Mouse (Mus musculus): ENCODE measurements around the gene Mocs3.

Mocs3 gene

GRCm38 (mm10) chr2:168242841-168243240, 12.4 kb downstream of the Mocs3 start:
- DNase-seq (ENCODE audit: low spot score), result no peak

GRCm38 (mm10) chr2:168243278-168243677, 12.9 kb downstream of the Mocs3 start:
- no peak for DNase-seq (ENCODE audit: low spot score)

- no peak for DNase-seq (ENCODE audit: low spot score)
These were observed 15.1 kb downstream of the Mocs3 start for GRCm38 (mm10) chr2:168245571-168245970.

- no peak for DNase-seq (ENCODE audit: low spot score)
These were observed 17.9 kb downstream of the Mocs3 start for GRCm38 (mm10) chr2:168248167-168248855.

GRCm38 (mm10) chr2:168248856-168249245, 18.4 kb downstream of the Mocs3 start:
- DNase-seq (ENCODE audit: low spot score), result peak; percentile 60

GRCm38 (mm10) chr2:168250270-168250669, 19.8 kb downstream of the Mocs3 start:
- peak; percentile 91 for DNase-seq (ENCODE audit: low spot score)

- DNase-seq (ENCODE audit: low spot score), result peak; percentile 64
These were observed 22.3 kb downstream of the Mocs3 start for GRCm38 (mm10) chr2:168252639-168253292.

GRCm38 (mm10) chr2:168253822-168254221, 23.4 kb downstream of the Mocs3 start:
- no peak for DNase-seq (ENCODE audit: low spot score)

- no peak for DNase-seq (ENCODE audit: low spot score)
These were observed 26.1 kb downstream of the Mocs3 start for GRCm38 (mm10) chr2:168256506-168256905.

- DNase-seq (ENCODE audit: low spot score), result no peak
These were observed 26.8 kb downstream of the Mocs3 start for GRCm38 (mm10) chr2:168257188-168257587.

- DNase-seq (ENCODE audit: low spot score), result no peak
These were observed 28.6 kb downstream of the Mocs3 start for GRCm38 (mm10) chr2:168259046-168259445.

- DNase-seq (ENCODE audit: low spot score), result no peak
These were observed 29.7 kb downstream of the Mocs3 start for GRCm38 (mm10) chr2:168260124-168260523.

- DNase-seq (ENCODE audit: low spot score), result no peak
These were observed 30.5 kb downstream of the Mocs3 start for GRCm38 (mm10) chr2:168260900-168261299.

- DNase-seq (ENCODE audit: low spot score), result peak; percentile 73
These were observed 37.6 kb downstream of the Mocs3 start for GRCm38 (mm10) chr2:168268033-168268432.

GRCm38 (mm10) chr2:168273387-168273786, 43.0 kb downstream of the Mocs3 start:
- no peak for DNase-seq (ENCODE audit: low spot score)

- DNase-seq (ENCODE audit: low spot score), result peak; percentile 93
These were observed 44.0 kb downstream of the Mocs3 start for GRCm38 (mm10) chr2:168274374-168274935.

- peak; percentile 69 for DNase-seq (ENCODE audit: low spot score)
These were observed 50.5 kb downstream of the Mocs3 start for GRCm38 (mm10) chr2:168280729-168281581.

- DNase-seq (ENCODE audit: low spot score), result no peak
These were observed 51.2 kb downstream of the Mocs3 start, which contains the start of gene Kcng1 for GRCm38 (mm10) chr2:168281582-168281981. Gene Kcng1 (minus strand): TSS chr2:168281736.
